Mouse (Mus musculus) T-helper 1 cell (primary cell): ENCODE measurements around the gene Ehbp1l1.
"Not testable (repeated sequence)": the region's sequence is repeated elsewhere in the genome, so short reads cannot be mapped to it uniquely, and the experiment has no call there.

Experiments used
- in situ Hi-C: fragments of 300-600 bp; cut with MboI, MseI; formaldehyde crosslinking; loops from one replicate; pipeline ENCODE4 v1.15.1; 2025; ENCODE audit warnings: high pct_unique_total_duplicates

Ehbp1l1 gene

GRCm38 (mm10) chr19:5710068-5710467, 16.0 kb downstream of the Ehbp1l1 start:
- in situ Hi-C loops: no loop called here

- in situ Hi-C loops: no loop called here
Observed at GRCm38 (mm10) chr19:5704801-5705571, 21.1 kb downstream of the Ehbp1l1 start.

DNA sequence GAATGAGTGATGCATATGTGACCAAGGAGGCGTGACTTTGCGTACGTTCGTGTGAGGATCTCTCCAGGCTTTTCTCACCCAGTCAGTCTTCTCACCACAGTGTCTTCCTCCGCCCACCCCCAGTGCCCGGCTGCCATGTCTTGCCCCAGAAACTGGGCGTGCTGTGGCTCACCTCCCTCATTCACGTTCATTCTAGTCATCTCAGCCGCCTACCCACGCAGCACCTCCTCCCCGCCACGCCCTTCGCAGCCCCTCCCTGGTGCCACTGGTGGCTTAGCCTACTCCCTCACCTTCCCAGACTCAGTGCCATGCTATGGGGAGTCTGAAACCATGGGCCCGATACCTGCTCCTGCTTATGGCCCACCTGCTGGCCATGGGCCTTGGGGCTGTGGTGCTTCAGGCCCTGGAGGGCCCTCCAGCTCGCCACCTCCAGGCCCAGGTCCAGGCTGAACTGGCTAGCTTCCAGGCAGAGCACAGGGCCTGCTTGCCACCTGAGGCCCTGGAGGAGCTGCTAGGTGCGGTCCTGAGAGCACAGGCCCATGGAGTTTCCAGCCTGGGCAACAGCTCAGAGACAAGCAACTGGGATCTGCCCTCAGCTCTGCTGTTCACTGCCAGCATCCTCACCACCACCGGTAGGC, 21.8 kb downstream of the Ehbp1l1 start, which contains the start of gene Kcnk7:
Kcnk7 (plus strand) TSS at position 205 of the 638 bp plus-strand sequence.
- in situ Hi-C loops: no loop called here

DNA sequence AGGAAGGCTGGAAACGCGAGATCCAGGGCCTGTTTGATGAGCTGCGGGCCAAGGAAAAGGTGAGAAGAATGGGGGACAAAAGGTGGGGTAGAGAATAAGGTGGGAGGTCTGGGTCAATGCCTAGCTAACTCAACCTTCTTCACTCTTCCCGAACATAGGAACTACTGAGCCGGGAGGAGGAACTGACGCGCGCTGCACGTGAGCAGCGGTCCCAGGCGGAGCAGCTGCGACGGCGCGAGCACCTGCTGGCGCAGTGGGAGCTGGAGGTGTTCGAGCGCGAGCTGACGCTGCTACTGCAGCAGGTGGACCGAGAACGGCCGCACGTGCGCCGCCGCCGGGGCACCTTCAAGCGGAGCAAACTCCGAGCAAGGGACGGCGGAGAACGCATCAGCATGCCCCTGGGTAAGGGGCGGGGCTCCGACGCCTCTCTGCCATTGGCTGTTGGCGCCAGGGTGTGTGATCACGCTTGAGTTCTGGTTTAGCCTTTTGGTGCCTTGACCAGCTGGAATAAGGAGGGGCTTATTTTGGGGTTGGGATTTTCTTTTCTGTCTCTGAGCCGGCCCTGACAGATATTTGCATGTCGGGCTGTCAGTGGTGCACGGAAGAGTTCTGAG, 30.2 kb downstream of the Ehbp1l1 start:
- in situ Hi-C loops: loop anchor here (10.0 kb wide), 1 partner anchor 1229 kb away; the partner anchor contains the start of genes Catsperz and Esrra

DNA sequence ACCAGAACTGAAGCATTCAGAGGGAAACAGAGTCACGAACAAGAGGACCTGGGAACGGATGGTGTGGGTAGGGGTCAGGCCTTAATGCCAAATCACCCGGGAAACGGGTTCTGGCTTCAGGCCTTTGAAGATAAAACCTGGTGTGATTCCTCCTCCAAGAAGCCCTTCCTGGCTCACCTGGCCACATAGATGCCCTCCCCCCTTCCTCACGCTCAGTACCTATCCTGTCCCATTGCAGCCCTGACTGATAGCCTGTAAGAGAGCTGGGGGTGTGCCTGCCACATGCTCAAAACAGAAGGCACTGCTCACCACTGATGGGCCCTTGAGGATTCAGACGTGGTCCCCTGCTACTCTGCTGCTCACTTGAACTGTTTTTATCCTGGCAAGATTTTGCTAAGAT, 32.3 kb downstream of the Ehbp1l1 start:
- in situ Hi-C loops: loop anchor here (10.0 kb wide), 1 partner anchor 1231 kb away; the partner anchor contains the start of genes Catsperz and Esrra

DNA sequence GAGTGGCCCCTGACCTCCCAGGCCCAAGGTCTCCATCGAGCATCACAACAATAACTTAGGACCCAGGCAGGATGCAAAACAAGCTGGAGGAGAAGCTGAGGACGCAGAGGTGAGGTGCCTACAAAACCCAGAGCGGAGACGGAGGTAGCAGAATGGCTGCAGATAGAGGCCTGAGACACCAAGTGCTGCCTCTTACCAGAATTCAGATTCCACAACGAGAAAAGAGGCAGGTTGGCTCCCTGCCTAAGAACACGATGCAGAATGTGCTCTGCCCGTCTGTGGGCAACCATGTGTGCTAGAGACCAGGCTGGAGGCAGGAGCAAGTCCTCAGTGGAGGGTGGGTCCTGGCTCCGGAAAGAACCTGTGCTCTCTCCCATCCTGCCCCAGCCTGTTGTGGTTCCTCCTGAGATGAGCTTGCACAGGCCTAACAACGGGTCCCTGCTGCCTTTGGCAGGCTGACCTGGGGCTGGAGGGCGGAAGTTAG, 33.2 kb downstream of the Ehbp1l1 start:
- in situ Hi-C loops: loop anchor here (10.0 kb wide), 1 partner anchor 1232 kb away; the partner anchor contains the start of genes Catsperz and Esrra

- in situ Hi-C loops: loop anchor here (10.0 kb wide), 1 partner anchor 1233 kb away; the partner anchor contains the start of genes Catsperz and Esrra
Observed at GRCm38 (mm10) chr19:5692086-5692912, 33.8 kb downstream of the Ehbp1l1 start.

DNA sequence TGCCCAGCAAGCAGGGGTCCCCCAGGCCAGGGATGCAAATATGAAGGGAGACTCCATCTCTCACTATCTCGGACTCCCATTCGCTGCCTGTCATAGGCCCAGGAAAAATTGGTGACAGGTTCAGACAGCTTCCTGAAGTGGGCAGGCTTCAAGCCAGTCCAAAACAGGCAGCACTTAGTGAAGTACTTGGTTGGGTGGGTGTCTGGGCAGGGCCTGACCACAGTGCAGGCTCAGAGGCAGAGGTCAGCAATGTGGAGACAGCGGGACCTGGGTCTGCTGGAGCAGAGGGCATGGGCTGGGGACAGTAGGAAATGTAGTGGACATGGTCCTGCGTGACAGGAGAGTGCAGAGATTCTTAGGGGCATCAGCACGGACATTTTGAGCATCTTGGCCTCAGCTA, 34.5 kb downstream of the Ehbp1l1 start:
- in situ Hi-C loops: loop anchor here (10.0 kb wide), 1 partner anchor 1233 kb away; the partner anchor contains the start of genes Catsperz and Esrra

DNA sequence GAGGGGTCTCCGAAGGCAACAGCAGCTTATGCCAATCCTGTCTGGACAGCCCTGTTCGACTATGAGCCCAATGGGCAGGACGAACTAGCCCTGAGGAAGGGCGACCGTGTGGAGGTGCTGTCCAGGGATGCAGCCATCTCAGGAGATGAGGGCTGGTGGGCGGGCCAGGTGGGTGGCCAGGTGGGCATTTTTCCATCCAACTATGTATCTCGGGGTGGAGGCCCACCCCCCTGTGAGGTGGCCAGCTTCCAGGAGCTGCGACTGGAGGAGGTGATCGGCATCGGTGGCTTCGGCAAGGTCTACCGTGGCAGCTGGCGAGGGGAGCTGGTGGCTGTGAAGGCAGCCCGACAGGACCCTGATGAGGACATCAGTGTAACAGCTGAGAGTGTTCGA, 35.8 kb downstream of the Ehbp1l1 start:
- in situ Hi-C loops: loop anchor here (10.0 kb wide), 1 partner anchor 1234 kb away; the partner anchor contains the start of genes Catsperz and Esrra

- in situ Hi-C loops: loop anchor here (10.0 kb wide), 1 partner anchor 1235 kb away; the partner anchor contains the start of genes Catsperz and Esrra
Observed at GRCm38 (mm10) chr19:5689565-5690342, 36.4 kb downstream of the Ehbp1l1 start.

DNA sequence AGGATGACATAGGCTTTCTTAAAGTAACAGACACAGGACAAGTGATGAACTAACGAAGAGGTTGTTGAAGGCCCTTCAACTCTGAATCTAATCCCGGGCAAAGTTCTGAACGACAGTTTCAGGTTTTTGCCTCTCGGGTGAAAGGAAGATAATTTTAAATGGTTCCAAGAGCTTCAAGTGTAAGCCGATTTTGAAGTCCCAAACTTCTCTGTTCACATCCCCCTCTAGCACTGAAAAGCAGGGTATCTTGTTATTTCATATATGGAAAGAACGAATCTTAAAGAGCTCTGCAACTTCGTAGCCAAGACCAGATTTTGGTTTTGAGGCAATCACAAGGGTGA, 37.1 kb downstream of the Ehbp1l1 start:
- in situ Hi-C loops: no loop called here

DNA sequence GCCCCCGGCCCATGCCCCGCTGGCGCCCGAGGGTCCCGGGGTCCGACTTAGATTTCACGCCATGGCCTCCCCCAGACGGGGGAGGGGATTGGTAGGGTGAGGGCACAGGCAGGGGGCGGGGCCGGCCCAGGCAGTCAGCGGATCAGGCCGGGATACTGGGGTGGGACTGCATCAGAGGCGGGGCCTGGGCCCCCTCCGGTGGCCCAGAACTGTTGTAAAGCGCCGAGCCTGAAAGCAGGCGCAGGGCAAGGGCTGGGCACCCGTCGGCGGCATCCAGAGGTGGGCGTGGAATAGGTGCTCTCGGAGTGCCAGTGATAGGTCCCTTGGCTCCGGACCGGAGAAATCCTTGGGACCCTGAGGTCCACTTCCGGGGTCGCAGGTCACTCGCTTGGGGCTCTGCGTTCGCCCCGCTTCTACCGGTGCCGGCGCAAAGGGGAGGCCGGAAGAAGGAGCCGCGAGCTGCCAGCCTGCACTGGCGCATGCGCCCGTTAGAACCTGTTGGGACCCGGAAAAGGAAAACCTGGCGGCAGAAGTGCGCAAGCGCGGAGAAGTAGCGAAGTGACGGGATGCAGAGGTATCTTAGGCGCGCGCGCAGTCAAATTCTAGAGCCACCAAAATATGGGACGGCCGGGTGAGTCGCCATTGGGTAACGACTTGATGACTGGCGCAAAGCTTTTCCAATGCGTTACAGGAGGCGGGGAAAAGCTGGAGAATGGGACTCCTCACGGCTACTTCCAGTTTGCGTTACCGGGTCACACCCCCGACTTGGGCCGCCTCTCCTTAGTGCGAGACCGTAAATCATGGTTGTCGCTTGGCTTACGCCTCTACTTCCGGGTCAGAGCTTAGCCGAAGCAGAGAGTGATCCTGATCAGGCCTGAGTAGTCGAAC, 37.7 kb downstream of the Ehbp1l1 start, which contains the start of the genes Map3k11 and Pcnx3:
Map3k11 (plus strand) TSS at position 543 of the 888 bp plus-strand sequence.
Pcnx3 (minus strand) TSS at position 709 of the 888 bp plus-strand sequence.
- in situ Hi-C loops: no loop called here

DNA sequence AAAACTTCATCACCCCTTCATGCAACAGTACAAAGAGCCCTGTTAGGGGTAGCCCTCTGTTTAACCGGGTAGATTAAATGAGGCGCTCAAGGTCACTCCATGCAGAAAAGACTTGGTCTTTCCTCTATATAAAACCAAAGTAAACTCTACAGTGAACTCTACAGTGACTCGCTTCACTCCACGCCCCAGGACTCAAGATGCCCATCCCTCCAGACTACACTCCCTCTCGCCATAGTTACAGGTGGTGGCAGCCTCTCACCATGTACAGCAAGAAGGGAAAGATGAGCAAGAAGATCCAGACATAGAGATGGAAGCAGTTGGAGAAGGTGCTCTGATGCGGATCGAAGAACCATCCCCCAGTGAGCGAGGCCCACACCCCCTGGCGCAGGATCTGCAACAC, 38.4 kb downstream of the Ehbp1l1 start:
- in situ Hi-C loops: no loop called here

DNA sequence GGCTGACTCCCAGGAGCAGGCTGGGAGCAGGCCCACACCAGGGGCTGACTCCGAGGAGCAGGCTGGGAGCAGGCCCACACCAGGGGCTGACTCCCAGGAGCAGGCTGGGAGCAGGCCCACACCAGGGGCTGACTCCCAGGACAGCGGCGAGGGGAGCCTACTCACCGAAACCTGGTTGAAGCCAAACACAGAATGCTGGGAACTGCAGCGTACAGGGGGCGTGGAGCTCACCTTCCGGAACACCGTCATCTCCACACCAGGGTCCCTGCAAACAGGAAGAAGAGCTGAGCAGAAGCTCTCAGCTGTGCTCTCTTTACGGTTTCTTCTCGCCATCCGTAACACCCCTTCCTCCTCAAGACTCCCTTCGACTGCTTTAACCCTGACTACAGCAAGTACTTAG, 39.2 kb downstream of the Ehbp1l1 start:
- in situ Hi-C loops: not testable (repeated sequence)

DNA sequence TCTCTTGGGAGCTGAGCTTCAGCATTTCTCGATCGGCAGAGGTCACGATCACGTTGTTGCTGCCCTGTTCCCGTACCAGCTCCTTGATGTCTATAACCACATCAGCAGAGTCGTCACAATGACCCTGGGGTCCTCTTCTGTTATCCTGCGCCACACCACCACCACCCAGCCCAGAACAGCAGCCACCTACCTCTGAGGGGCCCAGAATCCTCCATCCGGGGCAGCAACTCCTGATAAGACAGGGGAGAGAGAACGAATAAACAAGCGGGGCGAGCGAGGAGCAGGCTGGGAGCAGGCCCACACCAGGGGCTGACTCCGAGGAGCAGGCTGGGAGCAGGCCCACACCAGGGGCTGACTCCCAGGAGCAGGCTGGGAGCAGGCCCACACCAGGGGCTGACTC, 39.7 kb downstream of the Ehbp1l1 start:
- in situ Hi-C loops: no loop called here

DNA sequence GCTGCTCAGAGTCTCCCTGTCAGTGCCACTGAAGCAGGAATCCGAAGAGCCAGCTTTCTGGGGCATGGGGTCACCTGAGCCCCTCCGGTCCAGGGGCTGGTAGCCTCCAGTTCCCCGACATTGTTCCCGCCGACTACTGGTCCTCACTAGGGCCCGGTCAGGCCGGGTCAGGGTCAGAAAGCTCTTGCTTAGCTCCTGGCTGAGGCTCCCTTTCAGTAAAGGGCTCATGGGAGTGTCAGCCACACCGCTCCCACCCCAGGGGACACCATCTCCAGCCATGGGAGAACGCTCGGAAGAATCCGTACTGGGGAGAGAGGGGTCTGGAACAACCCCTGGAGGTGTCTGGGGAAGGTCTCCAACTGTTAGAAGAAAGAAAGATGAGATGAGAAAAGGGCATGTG, 40.3 kb downstream of the Ehbp1l1 start:
- in situ Hi-C loops: no loop called here

DNA sequence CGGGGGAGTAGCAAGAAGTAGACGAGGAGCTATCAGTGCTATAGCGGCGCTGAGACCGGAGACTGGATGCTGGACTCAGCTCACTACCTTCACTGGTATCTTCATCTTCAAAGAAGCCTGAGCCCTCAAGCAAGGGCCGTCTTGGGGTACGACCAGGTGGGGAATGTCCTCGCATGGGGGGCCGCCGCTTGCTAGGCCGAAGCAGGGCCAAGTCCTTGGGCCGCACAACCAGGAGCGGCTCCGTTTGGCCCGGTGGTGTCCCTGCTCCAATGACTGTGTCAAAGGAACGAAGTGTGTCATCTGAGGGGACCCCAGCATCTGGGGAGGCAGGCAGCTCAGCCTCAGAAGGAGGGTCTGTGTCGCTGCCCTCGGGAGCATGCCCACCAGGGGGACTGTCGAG, 40.7 kb downstream of the Ehbp1l1 start:
- in situ Hi-C loops: no loop called here

- in situ Hi-C loops: no loop called here
Observed at GRCm38 (mm10) chr19:5684985-5685384, 41.1 kb downstream of the Ehbp1l1 start.

GRCm38 (mm10) chr19:5684236-5684635, 41.9 kb downstream of the Ehbp1l1 start:
- in situ Hi-C loops: no loop called here
